29 mouse cellular contexts compared by ENCODE assay signal in genomic region chr13:64421386-64421785, GRCm38 (mm10). TPM values are rescaled to one million over a fixed set of nuclear protein-coding genes. Genes with fewer than 3 reads are reported as not detected.
DNase-seq lines count a peak whose midpoint lies in the region; ATAC-seq and TF ChIP-seq lines count a peak whose summit lies in the region.
"Had no signal": no experiment of that assay in that cellular context is flagged by ENCODE, and none has a peak within 500 bp of the region (broad histone marks: within the 10 kb centered on the region; RNA-seq: fewer than 3 reads in every experiment).

No protein-coding gene starts in this region.

- peaks cover 14% of the 10 kb centered on the region for H3K4me1 ChIP-seq in heart, embryonic 13.5 days
- H3K4me1 ChIP-seq in heart, adult 2 months (ENCODE audit: control insufficient read depth, insufficient read depth, low read length), result no peaks in the 10 kb centered on the region
- no peaks in the 10 kb centered on the region; the same call in 1 of the 2 replicates for H3K4me1 ChIP-seq in liver, embryonic 11.5 days (replicated peaks; ENCODE audit: control insufficient read depth, insufficient read depth, low read length)
- peaks cover 3% of the 10 kb centered on the region; the same call in 1 of the 2 replicates for H3K4me1 ChIP-seq in liver, postnatal 0 days (ENCODE audit: insufficient read depth)
- no peaks in the 10 kb centered on the region; the same call in 1 of the 2 replicates for H3K4me1 ChIP-seq in stomach, embryonic 14.5 days (ENCODE audit: control insufficient read depth, insufficient read depth, low read length)
- H3K4me1 ChIP-seq: embryonic facial prominence, embryonic 12.5 days; limb, embryonic 15.5 days had no signal

- H3K27me3 ChIP-seq in heart, embryonic 13.5 days (replicated peaks), result no peaks in the 10 kb centered on the region
- H3K27me3 ChIP-seq in heart, adult 2 months (ENCODE audit: control insufficient read depth, insufficient read depth, low read length), result no peaks in the 10 kb centered on the region
- no peaks in the 10 kb centered on the region for H3K27me3 ChIP-seq in liver, embryonic 11.5 days (replicated peaks; ENCODE audit: control insufficient read depth, insufficient read depth, low read length)
- no peaks in the 10 kb centered on the region for H3K27me3 ChIP-seq in liver, postnatal 0 days (ENCODE audit: insufficient read depth, low read length)
- H3K27me3 ChIP-seq in stomach, embryonic 14.5 days (ENCODE audit: control insufficient read depth, insufficient read depth, low read length), result no peaks in the 10 kb centered on the region
- H3K27me3 ChIP-seq: CH12.LX; embryonic facial prominence, embryonic 12.5 days; limb, embryonic 15.5 days had no signal

- ATAC-seq in heart, embryonic 13.5 days (ENCODE audit: extremely low read depth, insufficient number of reproducible peaks, low FRiP score, low TSS enrichment), result no peak; the same call in 1 of the 2 replicates
- ATAC-seq in liver, embryonic 11.5 days (replicated peaks; ENCODE audit: low FRiP score), result peak; percentile 21; the same call in 1 of the 2 replicates
- no peak for ATAC-seq in liver, postnatal 0 days
- 0 out of 2 replicates have a peak, but pooled peaks have one; percentile 7 for ATAC-seq in stomach, embryonic 14.5 days (ENCODE audit: insufficient number of reproducible peaks, insufficient read depth, low FRiP score, low read depth)
- ATAC-seq: inflammation-experienced regulatory T-cells, adult 6 months had no signal

- H3K79me2 ChIP-seq in heart, adult 2 months (replicated peaks; ENCODE audit: control insufficient read depth, insufficient read depth, low read length), result no peaks in the 10 kb centered on the region

- TF ChIP-seq POLR2A in heart, adult 2 months (IDR thresholded peaks at IDR 0.05; ENCODE audit: insufficient read depth, low read depth, low read length), result no peak

- H3K4me2 ChIP-seq in heart, embryonic 13.5 days, result no peak overlapping the region
- no peak overlapping the region for H3K4me2 ChIP-seq in liver, embryonic 11.5 days
- no peak overlapping the region for H3K4me2 ChIP-seq in liver, postnatal 0 days (ENCODE audit: low read depth, low read length)
- H3K4me2 ChIP-seq in stomach, embryonic 14.5 days (replicated peaks; ENCODE audit: low read depth, low read length), result no peak overlapping the region
- H3K4me2 ChIP-seq: embryonic facial prominence, embryonic 12.5 days; heart, embryonic 11.5 days; hindbrain, embryonic 14.5 days; limb, embryonic 15.5 days; midbrain, embryonic 11.5 days had no signal

- no peak for TF ChIP-seq EP300 in heart, adult 2 months (IDR thresholded peaks at IDR 0.05; ENCODE audit: insufficient read depth, low read depth, low read length)
- TF ChIP-seq EP300 in liver, postnatal 0 days (IDR thresholded peaks at IDR 0.05; ENCODE audit: low read depth), result no peak

- intact Hi-C loops in heart, adult 2 months (cut with DNase I), result no loop called here

- H3K4me3 ChIP-seq in heart, embryonic 13.5 days, result no peak overlapping the region
- no peak overlapping the region for H3K4me3 ChIP-seq in heart, adult 2 months
- no peak overlapping the region for H3K4me3 ChIP-seq in liver, embryonic 11.5 days (ENCODE audit: low read depth, low read length)
- no peak overlapping the region for H3K4me3 ChIP-seq in liver, postnatal 0 days (ENCODE audit: low read depth, low read length)
- H3K4me3 ChIP-seq in stomach, embryonic 14.5 days (ENCODE audit: low read depth, low read length), result no peak overlapping the region
- H3K4me3 ChIP-seq: embryonic facial prominence, embryonic 12.5 days; left cerebral cortex, adult 2 months; limb, embryonic 15.5 days had no signal

- no peaks in the 10 kb centered on the region for H3K9me3 ChIP-seq in heart, embryonic 13.5 days
- H3K9me3 ChIP-seq in liver, embryonic 11.5 days (ENCODE audit: control insufficient read depth, low read length), result no peaks in the 10 kb centered on the region
- H3K9me3 ChIP-seq in liver, postnatal 0 days (ENCODE audit: low read length), result no peaks in the 10 kb centered on the region
- no peaks in the 10 kb centered on the region for H3K9me3 ChIP-seq in stomach, embryonic 14.5 days (ENCODE audit: control insufficient read depth, low read depth, low read length)
- H3K9me3 ChIP-seq: embryonic facial prominence, embryonic 12.5 days; limb, embryonic 15.5 days had no signal

- no peak for DNase-seq in heart, adult 2 months
- no peak for DNase-seq in liver, embryonic 11.5 days (ENCODE audit: low spot score)
- DNase-seq in liver, postnatal 0 days, result no peak
- peak; percentile 86 for DNase-seq in R1 (ENCODE audit: low read depth, low spot score)
- no peak for DNase-seq in adrenal gland, postnatal 10 days
- no peak for DNase-seq in gastrocnemius, postnatal 4 days (ENCODE audit: low spot score in 2 of 2)
- DNase-seq: B cell, adult 2 months; cerebellum, adult 2 months; cerebellum, postnatal 25 days; gastrocnemius, postnatal 36 days; heart, postnatal 36 days; kidney, adult 8-10 months; kidney, postnatal 4 days; lung, adult 18-20 months; lung, postnatal 10 days; right cerebral cortex, postnatal 25 days; spleen, adult 18-20 months; thymus, adult 18-20 months; thymus, postnatal 4 days had no signal

- H3K27ac ChIP-seq in heart, embryonic 13.5 days (replicated peaks), result 0 out of 2 replicates have a peak overlapping the region, but pooled peaks have one; percentile 8
- no peak overlapping the region for H3K27ac ChIP-seq in heart, adult 2 months
- H3K27ac ChIP-seq in liver, embryonic 11.5 days (ENCODE audit: low read depth, low read length), result no peak overlapping the region
- no peak overlapping the region for H3K27ac ChIP-seq in liver, postnatal 0 days (ENCODE audit: low read depth)
- H3K27ac ChIP-seq in stomach, embryonic 14.5 days (ENCODE audit: low read length), result no peak overlapping the region
- H3K27ac ChIP-seq: embryonic facial prominence, embryonic 12.5 days; hindbrain, embryonic 14.5 days; left cerebral cortex, adult 2 months; limb, embryonic 15.5 days had no signal

- WGBS in heart, embryonic 13.5 days, result 23% methylated on average over 3 of the region's 3 CpGs
- 8% methylated on average over 3 of the region's 3 CpGs for WGBS in heart, adult 2 months
- WGBS in liver, embryonic 11.5 days, result 40% methylated on average over 3 of the region's 3 CpGs
- WGBS in liver, postnatal 0 days (ENCODE audit: insufficient replicate concordance), result 38% methylated on average over 3 of the region's 3 CpGs
- 29% methylated on average over 3 of the region's 3 CpGs for WGBS in stomach, embryonic 14.5 days

- 0 out of 2 replicates have a peak overlapping the region, but pooled peaks have one; percentile 28 for H3K9ac ChIP-seq in heart, embryonic 13.5 days
- H3K9ac ChIP-seq in heart, adult 2 months (ENCODE audit: low read depth, low read length), result no peak overlapping the region
- no peak overlapping the region for H3K9ac ChIP-seq in liver, embryonic 11.5 days (ENCODE audit: low read depth, low read length)
- no peak overlapping the region for H3K9ac ChIP-seq in liver, postnatal 0 days (replicated peaks)
- no peak overlapping the region for H3K9ac ChIP-seq in stomach, embryonic 14.5 days (replicated peaks; ENCODE audit: low read depth, low read length)
- H3K9ac ChIP-seq: embryonic facial prominence, embryonic 12.5 days; hindbrain, embryonic 14.5 days; limb, embryonic 15.5 days had no signal

- no peak for TF ChIP-seq CTCF in heart, adult 2 months (IDR thresholded peaks at IDR 0.05)
- no peak for TF ChIP-seq CTCF in liver, postnatal 0 days (IDR thresholded peaks at IDR 0.05; ENCODE audit: low read depth)

- no peaks in the 10 kb centered on the region for H3K36me3 ChIP-seq in heart, embryonic 13.5 days
- H3K36me3 ChIP-seq in heart, adult 2 months (ENCODE audit: control insufficient read depth, insufficient read depth, low read length), result no peaks in the 10 kb centered on the region
- no peaks in the 10 kb centered on the region for H3K36me3 ChIP-seq in liver, embryonic 11.5 days (ENCODE audit: control insufficient read depth, insufficient read depth, low read length)
- no peaks in the 10 kb centered on the region for H3K36me3 ChIP-seq in liver, postnatal 0 days (replicated peaks; ENCODE audit: insufficient read depth, low read length)
- H3K36me3 ChIP-seq in stomach, embryonic 14.5 days (ENCODE audit: control insufficient read depth, insufficient read depth, low read length), result no peaks in the 10 kb centered on the region
- H3K36me3 ChIP-seq: embryonic facial prominence, embryonic 12.5 days; limb, embryonic 15.5 days had no signal

RNA-seq across cellular contexts. Expression of gene Cdk20, which starts 10.7 kb away (rescaled TPM):
- 5.1 and 5.3 TPM in 2 replicates for polyA plus RNA-seq in heart, embryonic 13.5 days (2015; fragmentation: Nextera tagmentation; extraction: Ambion mirVana)
- total RNA-seq in heart, adult 2 months (2021), result 1 to 10 TPM; 2.5 to 2.9 TPM
- 6.2 and 7.4 TPM in 2 replicates for polyA plus RNA-seq in heart, adult 2 months (2012; rRNA removed)
- polyA plus RNA-seq in liver, embryonic 11.5 days (2014; fragmentation: Nextera tagmentation; extraction: Ambion mirVana), result 6.4 and 7.9 TPM in 2 replicates
- polyA plus RNA-seq in liver, postnatal 0 days (2015; fragmentation: Nextera tagmentation; extraction: Ambion mirVana), result 4.5 and 4.8 TPM in 2 replicates
- 8.8 and 10.1 TPM in 2 replicates for polyA plus RNA-seq in stomach, embryonic 14.5 days (2014; fragmentation: Nextera tagmentation; extraction: Ambion mirVana)
- total RNA-seq in adrenal gland, postnatal 10 days (2021), result 1 to 10 TPM; 3.9 to 5.9 TPM
- total RNA-seq in gastrocnemius, postnatal 4 days (2021), result 1 to 10 TPM; 3.9 to 5.2 TPM

RNA-seq across cellular contexts. Expression of gene Ctsl, which starts 50.7 kb away (rescaled TPM):
- polyA plus RNA-seq in heart, embryonic 13.5 days (2015; fragmentation: Nextera tagmentation; extraction: Ambion mirVana), result 257 and 294 TPM in 2 replicates
- total RNA-seq in heart, adult 2 months (2021), result 100 to 1,000 TPM; 221 to 288 TPM
- polyA plus RNA-seq in heart, adult 2 months (2012; rRNA removed), result 90.0 and 166 TPM in 2 replicates
- polyA plus RNA-seq in liver, embryonic 11.5 days (2014; fragmentation: Nextera tagmentation; extraction: Ambion mirVana), result 160 and 164 TPM in 2 replicates
- 1,130 and 1,294 TPM in 2 replicates for polyA plus RNA-seq in liver, postnatal 0 days (2015; fragmentation: Nextera tagmentation; extraction: Ambion mirVana)
- 207 and 209 TPM in 2 replicates for polyA plus RNA-seq in stomach, embryonic 14.5 days (2014; fragmentation: Nextera tagmentation; extraction: Ambion mirVana)
- 100 to 1,000 TPM; 254 to 384 TPM for total RNA-seq in adrenal gland, postnatal 10 days (2021)
- total RNA-seq in gastrocnemius, postnatal 4 days (2021), result 100 to 1,000 TPM; 179 to 189 TPM

Comparison
In these comparisons a context has a peak if more than half of its experiments do, and no peak if none do; other contexts are left out.
1. ATAC-seq: peak in liver, embryonic 11.5 days (single experiment) and stomach, embryonic 14.5 days (single experiment); none in heart, embryonic 13.5 days (single experiment) and liver, postnatal 0 days (single experiment).